9 mouse cellular contexts compared by ENCODE assay signal in genomic region chr5:45102661-45103060, GRCm38 (mm10).
DNase-seq lines count a peak whose midpoint lies in the region; ATAC-seq and TF ChIP-seq lines count a peak whose summit lies in the region.
"Had no signal": no experiment of that assay in that cellular context is flagged by ENCODE, and none has a peak within 500 bp of the region (broad histone marks: within the 10 kb centered on the region; RNA-seq: fewer than 3 reads in every experiment).

No protein-coding gene starts in this region.

- peak overlapping the region; percentile 55; the same call in 1 of the 2 replicates for H3K27ac ChIP-seq in left cerebral cortex, adult 2 months
- H3K27ac ChIP-seq in embryonic facial prominence, embryonic 14.5 days (replicated peaks; ENCODE audit: low read depth, low read length), result 0 out of 2 replicates have a peak overlapping the region, but pooled peaks have one; percentile 1
- H3K27ac ChIP-seq in kidney, adult 2 months (ENCODE audit: insufficient read depth, low read depth, low read length), result peak overlapping the region; percentile 16; the same call in 1 of the 2 replicates
- peak overlapping the region; percentile 45 for H3K27ac ChIP-seq in midbrain, postnatal 0 days (ENCODE audit: low read depth, low read length)
- H3K27ac ChIP-seq: lung, embryonic 15.5 days had no signal

- no peaks in the 10 kb centered on the region for H3K9me3 ChIP-seq in embryonic facial prominence, embryonic 14.5 days (ENCODE audit: control insufficient read depth, low read length)
- no peaks in the 10 kb centered on the region for H3K9me3 ChIP-seq in midbrain, postnatal 0 days (ENCODE audit: low read length)
- H3K9me3 ChIP-seq: lung, embryonic 15.5 days had no signal

- intact Hi-C loops in left cerebral cortex, adult 2 months (cut with DNase I), result no loop called here
- intact Hi-C loops in gastrocnemius, postnatal 14 days (cut with DNase I; ENCODE audit: low total_unique reads), result no loop called here

- no peak for TF ChIP-seq POLR2A in kidney, adult 2 months (IDR thresholded peaks at IDR 0.05; ENCODE audit: low read depth, low read length)

- no peak for DNase-seq in left cerebral cortex, adult 2 months (ENCODE audit: extremely low spot score in 1 of 2, low spot score in 2 of 2)
- DNase-seq in left cerebral cortex, adult 8-10 months (ENCODE audit: low spot score in 2 of 2), result no peak
- DNase-seq in embryonic facial prominence, embryonic 14.5 days (ENCODE audit: low spot score), result peak; percentile 62
- peak; percentile 51 for DNase-seq in kidney, adult 2 months
- DNase-seq in midbrain, postnatal 0 days (ENCODE audit: low spot score), result peak; percentile 59
- DNase-seq in urinary bladder, postnatal 14 days (ENCODE audit: low spot score), result no peak
- no peak for DNase-seq in gastrocnemius, postnatal 14 days

- H3K4me2 ChIP-seq in embryonic facial prominence, embryonic 14.5 days (ENCODE audit: low read depth, low read length), result no peak overlapping the region
- H3K4me2 ChIP-seq in midbrain, postnatal 0 days (ENCODE audit: low read depth, low read length, poor library complexity, severe bottlenecking), result no peak overlapping the region
- H3K4me2 ChIP-seq: lung, embryonic 15.5 days had no signal

- no peak overlapping the region for H3K4me3 ChIP-seq in left cerebral cortex, adult 2 months
- H3K4me3 ChIP-seq in embryonic facial prominence, embryonic 14.5 days (ENCODE audit: low read depth, low read length), result no peak overlapping the region
- no peak overlapping the region for H3K4me3 ChIP-seq in kidney, adult 2 months (ENCODE audit: insufficient read depth, low read depth, low read length)
- no peak overlapping the region for H3K4me3 ChIP-seq in midbrain, postnatal 0 days (ENCODE audit: low read depth, low read length)
- H3K4me3 ChIP-seq: lung, embryonic 15.5 days had no signal

- 0 out of 2 replicates have a peak, but pooled peaks have one; percentile 47 for ATAC-seq in embryonic facial prominence, embryonic 14.5 days (ENCODE audit: low read depth)
- no peak for ATAC-seq in midbrain, postnatal 0 days (ENCODE audit: low FRiP score)
- no peak for ATAC-seq in megakaryocyte-erythroid progenitor cell, adult 5-6 weeks (replicated peaks; ENCODE audit: low FRiP score, low TSS enrichment, poor library complexity, severe bottlenecking)

- H3K9ac ChIP-seq in embryonic facial prominence, embryonic 14.5 days (ENCODE audit: low read depth, low read length), result no peak overlapping the region
- H3K9ac ChIP-seq in midbrain, postnatal 0 days (replicated peaks; ENCODE audit: low read length, poor library complexity, severe bottlenecking), result 0 out of 2 replicates have a peak overlapping the region, but pooled peaks have one; percentile 24
- H3K9ac ChIP-seq: lung, embryonic 15.5 days had no signal

- H3K27me3 ChIP-seq in embryonic facial prominence, embryonic 14.5 days (replicated peaks; ENCODE audit: control insufficient read depth, insufficient read depth, low read length), result no peaks in the 10 kb centered on the region
- no peaks in the 10 kb centered on the region for H3K27me3 ChIP-seq in kidney, adult 2 months (replicated peaks; ENCODE audit: control insufficient read depth, insufficient read depth, low read length)
- H3K27me3 ChIP-seq in midbrain, postnatal 0 days (ENCODE audit: insufficient read depth, low read length), result no peaks in the 10 kb centered on the region
- H3K27me3 ChIP-seq: lung, embryonic 15.5 days had no signal

- 27% methylated on average over 3 of the region's 3 CpGs for WGBS in embryonic facial prominence, embryonic 14.5 days
- WGBS in kidney, adult 2 months, result 34% methylated on average over 3 of the region's 3 CpGs
- WGBS in midbrain, postnatal 0 days, result 16% methylated on average over 3 of the region's 3 CpGs

- H3K36me3 ChIP-seq in embryonic facial prominence, embryonic 14.5 days (ENCODE audit: control insufficient read depth, insufficient read depth, low read length), result no peaks in the 10 kb centered on the region
- no peaks in the 10 kb centered on the region for H3K36me3 ChIP-seq in kidney, adult 2 months (ENCODE audit: control insufficient read depth, insufficient read depth, low read length)
- no peaks in the 10 kb centered on the region for H3K36me3 ChIP-seq in midbrain, postnatal 0 days (ENCODE audit: insufficient read depth, low read length)
- H3K36me3 ChIP-seq: lung, embryonic 15.5 days had no signal

- TF ChIP-seq CTCF in left cerebral cortex, adult 2 months (IDR thresholded peaks at IDR 0.05), result no peak
- no peak for TF ChIP-seq CTCF in kidney, adult 2 months (conservative IDR thresholded peaks at IDR 0.05; ENCODE audit: insufficient read depth, insufficient read length, low read depth, low read length)
- TF ChIP-seq CTCF in midbrain, postnatal 0 days (IDR thresholded peaks at IDR 0.05), result no peak

- peaks cover 18% of the 10 kb centered on the region for H3K4me1 ChIP-seq in embryonic facial prominence, embryonic 14.5 days (ENCODE audit: control insufficient read depth, insufficient read depth, low read length)
- no peaks in the 10 kb centered on the region for H3K4me1 ChIP-seq in kidney, adult 2 months (ENCODE audit: control insufficient read depth, insufficient read depth, low read length)
- H3K4me1 ChIP-seq in midbrain, postnatal 0 days (ENCODE audit: insufficient read depth, low read length), result no peaks in the 10 kb centered on the region; the same call in none of the 2 replicates

Comparison
In these comparisons a context has a peak if more than half of its experiments do, and no peak if none do; other contexts are left out.
1. DNase-seq: peak in embryonic facial prominence, embryonic 14.5 days (single experiment), kidney, adult 2 months (single experiment) and midbrain, postnatal 0 days (single experiment); none in left cerebral cortex, adult 2 months (0 of 2), left cerebral cortex, adult 8-10 months (0 of 2), urinary bladder, postnatal 14 days (single experiment) and gastrocnemius, postnatal 14 days (single experiment).
2. H3K27ac ChIP-seq: peak in every context shown above with its lines; median percentile 55 in left cerebral cortex, adult 2 months; 45 in midbrain, postnatal 0 days; 16 in kidney, adult 2 months; 1 in embryonic facial prominence, embryonic 14.5 days.